ENCODE assay signal across 14 mouse cellular contexts in genomic region chr10:79820782-79821181, GRCm38 (mm10). TPM values are rescaled to one million over a fixed set of nuclear protein-coding genes. Genes with fewer than 3 reads are reported as not detected.
DNase-seq lines count a peak whose midpoint lies in the region; ATAC-seq and TF ChIP-seq lines count a peak whose summit lies in the region.
"Had no signal": no experiment of that assay in that cellular context is flagged by ENCODE, and none has a peak within 500 bp of the region (broad histone marks: within the 10 kb centered on the region; RNA-seq: fewer than 3 reads in every experiment).

Gene Misp (plus strand): TSS chr10:79820989.

- H3K27ac ChIP-seq in layer of hippocampus, adult 2 months: no peak within 1 kb of the TSS
- no peak within 1 kb of the TSS for H3K27ac ChIP-seq in ES-E14 (ENCODE audit: insufficient read depth, low read depth, low read length, poor library complexity, severe bottlenecking)
- H3K27ac ChIP-seq in limb, embryonic 14.5 days (replicated peaks; ENCODE audit: low read depth, low read length): peak within 1 kb of the TSS; percentile 33; the same call in 1 of the 2 replicates
- H3K27ac ChIP-seq in forebrain, embryonic 16.5 days (ENCODE audit: low read length): no peak within 1 kb of the TSS
- H3K27ac ChIP-seq: heart, embryonic 15.5 days had no signal

- H3K36me3 ChIP-seq in ES-E14 (ENCODE audit: control insufficient read depth, insufficient read depth, low read length, poor library complexity, severe bottlenecking): no peaks in the 10 kb centered on the region
- H3K36me3 ChIP-seq in limb, embryonic 14.5 days (ENCODE audit: control insufficient read depth, insufficient read depth, low read length): peaks cover 37% of the 10 kb centered on the region
- peaks cover 24% of the 10 kb centered on the region for H3K36me3 ChIP-seq in forebrain, embryonic 16.5 days (ENCODE audit: control insufficient read depth, insufficient read depth)

- H3K9me3 ChIP-seq in ES-E14 (ENCODE audit: control insufficient read depth, insufficient read depth, low read depth, low read length): no peaks in the 10 kb centered on the region
- H3K9me3 ChIP-seq in limb, embryonic 14.5 days (ENCODE audit: control insufficient read depth, low read length): no peaks in the 10 kb centered on the region
- H3K9me3 ChIP-seq in forebrain, embryonic 16.5 days (ENCODE audit: control insufficient read depth, low read length): no peaks in the 10 kb centered on the region
- H3K9me3 ChIP-seq: heart, embryonic 15.5 days; limb, embryonic 15.5 days had no signal

- no peak within 1 kb of the TSS for H3K4me3 ChIP-seq in layer of hippocampus, adult 2 months
- H3K4me3 ChIP-seq in ES-E14 (ENCODE audit: insufficient read depth in 1 of 2, low read depth in 1 of 2, low read length in 2 of 2, poor library complexity in 1 of 2, severe bottlenecking in 1 of 2): no peak within 1 kb of the TSS
- H3K4me3 ChIP-seq in limb, embryonic 14.5 days (replicated peaks; ENCODE audit: low read length): no peak within 1 kb of the TSS
- no peak within 1 kb of the TSS for H3K4me3 ChIP-seq in forebrain, embryonic 16.5 days (replicated peaks; ENCODE audit: low read length)
- H3K4me3 ChIP-seq: heart, embryonic 15.5 days; limb, embryonic 15.5 days had no signal

- no peak within 1 kb of the TSS for H3K9ac ChIP-seq in ES-E14 (ENCODE audit: insufficient read depth, low read depth, low read length, poor library complexity, severe bottlenecking)
- peak within 1 kb of the TSS; percentile 36; the same call in 1 of the 2 replicates for H3K9ac ChIP-seq in limb, embryonic 14.5 days (ENCODE audit: low read depth, low read length, severe bottlenecking)
- no peak within 1 kb of the TSS for H3K9ac ChIP-seq in forebrain, embryonic 16.5 days (replicated peaks; ENCODE audit: low read depth, low read length)
- H3K9ac ChIP-seq: heart, embryonic 15.5 days; limb, embryonic 15.5 days had no signal

- TF ChIP-seq POLR2A in limb, embryonic 14.5 days (IDR thresholded peaks at IDR 0.05; ENCODE audit: borderline replicate concordance, extremely low read depth, insufficient read depth, insufficient read length): no peak

- peak; percentile 54 for TF ChIP-seq CTCF in layer of hippocampus, adult 2 months (conservative IDR thresholded peaks at IDR 0.05)

- no peak for DNase-seq in layer of hippocampus, adult 2 months (ENCODE audit: low spot score in 2 of 2)
- DNase-seq in layer of hippocampus, postnatal 14 days (ENCODE audit: low spot score in 2 of 2): no peak
- no peak for DNase-seq in ES-E14 (ENCODE audit: low read depth, low spot score)
- DNase-seq in kidney, adult 18-20 months: peak; percentile 67
- no peak for DNase-seq in limb, embryonic 14.5 days (ENCODE audit: low spot score)
- DNase-seq in urinary bladder, postnatal 25 days (ENCODE audit: low spot score): no peak
- DNase-seq: cerebellum, postnatal 36 days; right cerebral cortex, postnatal 25 days; thymus, postnatal 25 days had no signal

- WGBS in limb, embryonic 14.5 days: 57% methylated on average over 11 of the region's 11 CpGs
- WGBS in forebrain, embryonic 16.5 days: 69% methylated on average over 11 of the region's 11 CpGs

- H3K27me3 ChIP-seq in limb, embryonic 14.5 days (ENCODE audit: control insufficient read depth, insufficient read depth, low read length): no peaks in the 10 kb centered on the region
- H3K27me3 ChIP-seq in forebrain, embryonic 16.5 days (replicated peaks; ENCODE audit: control insufficient read depth, insufficient read depth, low read length): no peaks in the 10 kb centered on the region
- H3K27me3 ChIP-seq: heart, embryonic 15.5 days; limb, embryonic 15.5 days; Patski had no signal

- peaks cover 4 to 34% of the 10 kb centered on the region in 2 experiments; a peak in 3 of 4 replicates for H3K4me1 ChIP-seq in ES-E14 (ENCODE audit: control insufficient read depth in 2 of 2, insufficient read depth in 2 of 2, low read length in 2 of 2, poor library complexity in 1 of 2)
- peaks cover 12% of the 10 kb centered on the region for H3K4me1 ChIP-seq in limb, embryonic 14.5 days (ENCODE audit: control insufficient read depth, insufficient read depth, low read length)
- 0 out of 2 replicates have a peak, but pooled peaks cover 3% of the 10 kb centered on the region for H3K4me1 ChIP-seq in forebrain, embryonic 16.5 days (replicated peaks; ENCODE audit: control insufficient read depth, insufficient read depth, low read length)

- ATAC-seq in limb, embryonic 14.5 days (ENCODE audit: low FRiP score, low read depth): no peak
- ATAC-seq in activated CD4-positive, CD25-positive, alpha-beta regulatory T cell, adult 4 months: no peak
- ATAC-seq in forebrain, embryonic 16.5 days: no peak
- ATAC-seq: Patski had no signal

- in situ Hi-C loops in ES-E14 (cut with MboI; ENCODE audit: low sequenced_read_pairs in 2 of 2, unreplicated experiment in 2 of 2): no loop called here

- no peak within 1 kb of the TSS for H3K4me2 ChIP-seq in limb, embryonic 14.5 days (replicated peaks; ENCODE audit: low read depth, low read length, severe bottlenecking)
- H3K4me2 ChIP-seq in forebrain, embryonic 16.5 days (ENCODE audit: low read length): no peak within 1 kb of the TSS
- H3K4me2 ChIP-seq: heart, embryonic 15.5 days had no signal

TF ChIP-seq in ES-E14, 5 proteins besides CTCF, POLR2A, EP300 and RAD21:
- no peak for TF ChIP-seq ZC3H11A (IDR thresholded peaks at IDR 0.05; ENCODE audit: borderline replicate concordance, low read depth, low read length)
- peak; percentile 61 for TF ChIP-seq ZNF384 (IDR thresholded peaks at IDR 0.05; ENCODE audit: low read depth, low read length)
TF ChIP-seq in ES-E14: peak in this region for 1.

RNA-seq across cellular contexts. Expression of gene Misp, which starts in this region (rescaled TPM):
- total RNA-seq in layer of hippocampus, adult 2 months (2021): 1 to 10 TPM in 1 of 2 experiments, under 1 TPM in 1; 0.54 to 1.1 TPM
- total RNA-seq in layer of hippocampus, postnatal 14 days (2021): under 1 TPM; 0.26 to 0.53 TPM
- total RNA-seq in ES-E14 (2012; rRNA removed): 1.7 and 2.2 TPM in 2 replicates
- polyA plus RNA-seq in limb, embryonic 14.5 days (2012; rRNA removed): 0.41 and 0.50 TPM in 2 replicates
- 0.54 and 1.2 TPM in 2 replicates for polyA plus RNA-seq in limb, embryonic 14.5 days (2014; fragmentation: Nextera tagmentation; extraction: Ambion mirVana)
- polyA plus RNA-seq in activated CD4-positive, CD25-positive, alpha-beta regulatory T cell, adult 4 months (2017; shearing (Covaris generic)): not detected
- polyA plus RNA-seq in forebrain, embryonic 16.5 days (2015; fragmentation: Nextera tagmentation; extraction: Ambion mirVana): 0.48 and 1.2 TPM in 2 replicates
